Mouse (Mus musculus): Measurements from ENCODE around the gene Pbxip1. TPM values are rescaled to one million over a fixed set of nuclear protein-coding genes. Genes with fewer than 3 reads are reported as not detected.

Pbxip1 gene
- 8.2 and 9.6 TPM in 2 replicates for polyA plus RNA-seq (2014; fragmentation: Nextera tagmentation; extraction: Ambion mirVana)

- Histone ChIP-seq H3K27me3 (ENCODE audit: control insufficient read depth, insufficient read depth, low read length) (no peaks in the 10 kb centered on the region), H3K9ac (replicated peaks; ENCODE audit: low read depth, low read length) (no peak within 1 kb of the TSS), H3K4me1 (ENCODE audit: control insufficient read depth, insufficient read depth, low read length) (peaks cover 7% of the 10 kb centered on the region), H3K4me3 (ENCODE audit: low read depth, low read length) (peak within 1 kb of the TSS; percentile 16), H3K9me3 (ENCODE audit: control insufficient read depth, low read length) (no peaks in the 10 kb centered on the region), H3K4me2 (ENCODE audit: low read depth, low read length) (peak within 1 kb of the TSS; percentile 24), H3K27ac (ENCODE audit: low read depth, low read length) (no peak within 1 kb of the TSS), H3K36me3 (ENCODE audit: control insufficient read depth, insufficient read depth, low read length) (peaks cover 16% of the 10 kb centered on the region)
- 0 out of 2 replicates have a peak, but pooled peaks have one; percentile 41 for ATAC-seq (ENCODE audit: low read depth)
- WGBS = 5% methylated on average over 16 of the region's 16 CpGs
Measured at GRCm38 (mm10) chr3:89436176-89437113, at the start of gene Pbxip1. TSS of gene Pbxip1 (plus strand) at chr3:89436706.

- 81% methylated on average over 11 of the region's 11 CpGs for WGBS
- ATAC-seq (ENCODE audit: low read depth) = no peak
- no peaks in the 10 kb centered on the region for H3K36me3 ChIP-seq (ENCODE audit: control insufficient read depth, insufficient read depth, low read length)
- no peaks in the 10 kb centered on the region for H3K9me3 ChIP-seq (ENCODE audit: control insufficient read depth, low read length)
- H3K4me2 ChIP-seq (ENCODE audit: low read depth, low read length) = no peak overlapping the region
- no peak overlapping the region for H3K9ac ChIP-seq (replicated peaks; ENCODE audit: low read depth, low read length)
- no peak overlapping the region for H3K4me3 ChIP-seq (ENCODE audit: low read depth, low read length)
- H3K27ac ChIP-seq (ENCODE audit: low read depth, low read length) = no peak overlapping the region
- H3K4me1 ChIP-seq (ENCODE audit: control insufficient read depth, insufficient read depth, low read length) = peaks cover 16% of the 10 kb centered on the region; the same call in 1 of the 2 replicates
- H3K27me3 ChIP-seq (ENCODE audit: control insufficient read depth, insufficient read depth, low read length) = 0 out of 2 replicates have a peak, but pooled peaks cover 2% of the 10 kb centered on the region
Measured at GRCm38 (mm10) chr3:89387632-89388031, 48.9 kb upstream of the Pbxip1 start.

GRCm38 (mm10) chr3:89388134-89388881 is 48.2 kb upstream of the Pbxip1 start:
- no peak for ATAC-seq (ENCODE audit: low read depth)
- no peak overlapping the region for H3K4me3 ChIP-seq (ENCODE audit: low read depth, low read length)
- peaks cover 18% of the 10 kb centered on the region for H3K4me1 ChIP-seq (ENCODE audit: control insufficient read depth, insufficient read depth, low read length)
- WGBS = 75% methylated on average over 11 of the region's 11 CpGs
- 0 out of 2 replicates have a peak, but pooled peaks cover 2% of the 10 kb centered on the region for H3K27me3 ChIP-seq (ENCODE audit: control insufficient read depth, insufficient read depth, low read length)
- H3K4me2 ChIP-seq (ENCODE audit: low read depth, low read length) = no peak overlapping the region
- H3K9ac ChIP-seq (replicated peaks; ENCODE audit: low read depth, low read length) = no peak overlapping the region
- no peaks in the 10 kb centered on the region for H3K36me3 ChIP-seq (ENCODE audit: control insufficient read depth, insufficient read depth, low read length)
- no peaks in the 10 kb centered on the region for H3K9me3 ChIP-seq (ENCODE audit: control insufficient read depth, low read length)
- no peak overlapping the region for H3K27ac ChIP-seq (ENCODE audit: low read depth, low read length)

GRCm38 (mm10) chr3:89388901-89389740 is 47.4 kb upstream of the Pbxip1 start:
- Histone ChIP-seq H3K27me3 (ENCODE audit: control insufficient read depth, insufficient read depth, low read length) (0 out of 2 replicates have a peak, but pooled peaks cover 2% of the 10 kb centered on the region), H3K4me2 (ENCODE audit: low read depth, low read length) (no peak overlapping the region), H3K4me1 (ENCODE audit: control insufficient read depth, insufficient read depth, low read length) (peaks cover 18% of the 10 kb centered on the region), H3K9ac (replicated peaks; ENCODE audit: low read depth, low read length) (no peak overlapping the region), H3K27ac (ENCODE audit: low read depth, low read length) (no peak overlapping the region), H3K4me3 (ENCODE audit: low read depth, low read length) (no peak overlapping the region), H3K36me3 (ENCODE audit: control insufficient read depth, insufficient read depth, low read length) (no peaks in the 10 kb centered on the region), H3K9me3 (ENCODE audit: control insufficient read depth, low read length) (no peaks in the 10 kb centered on the region)
- WGBS = 67% methylated on average over 5 of the region's 6 CpGs
- no peak for ATAC-seq (ENCODE audit: low read depth)

- WGBS = 58% methylated on average over 5 of the region's 5 CpGs
- H3K4me1 ChIP-seq (ENCODE audit: control insufficient read depth, insufficient read depth, low read length) = peaks cover 21% of the 10 kb centered on the region
Measured at GRCm38 (mm10) chr3:89390111-89390515, 46.4 kb upstream of the Pbxip1 start.

GRCm38 (mm10) chr3:89390699-89391662 is 45.5 kb upstream of the Pbxip1 start:
- Histone ChIP-seq H3K4me2 (ENCODE audit: low read depth, low read length) (peak overlapping the region; percentile 97), H3K27me3 (ENCODE audit: control insufficient read depth, insufficient read depth, low read length) (peaks cover 5% of the 10 kb centered on the region; the same call in 1 of the 2 replicates), H3K9ac (replicated peaks; ENCODE audit: low read depth, low read length) (peak overlapping the region; percentile 55), H3K36me3 (ENCODE audit: control insufficient read depth, insufficient read depth, low read length) (no peaks in the 10 kb centered on the region), H3K27ac (ENCODE audit: low read depth, low read length) (no peak overlapping the region), H3K4me1 (ENCODE audit: control insufficient read depth, insufficient read depth, low read length) (peaks cover 24% of the 10 kb centered on the region), H3K4me3 (ENCODE audit: low read depth, low read length) (peak overlapping the region; percentile 45), H3K9me3 (ENCODE audit: control insufficient read depth, low read length) (no peaks in the 10 kb centered on the region)
- ATAC-seq (ENCODE audit: low read depth) = no peak
- WGBS = 12% methylated on average over 19 of the region's 19 CpGs

More at GRCm38 (mm10) chr3:89390111-89390515, 46.4 kb upstream of the Pbxip1 start:
- Histone ChIP-seq H3K27ac (ENCODE audit: low read depth, low read length) (no peak overlapping the region), H3K9me3 (ENCODE audit: control insufficient read depth, low read length) (no peaks in the 10 kb centered on the region), H3K27me3 (ENCODE audit: control insufficient read depth, insufficient read depth, low read length) (peaks cover 2% of the 10 kb centered on the region; the same call in 1 of the 2 replicates), H3K4me3 (ENCODE audit: low read depth, low read length) (no peak overlapping the region), H3K36me3 (ENCODE audit: control insufficient read depth, insufficient read depth, low read length) (no peaks in the 10 kb centered on the region), H3K9ac (replicated peaks; ENCODE audit: low read depth, low read length) (no peak overlapping the region), H3K4me2 (ENCODE audit: low read depth, low read length) (no peak overlapping the region)
- no peak for ATAC-seq (ENCODE audit: low read depth)

GRCm38 (mm10) chr3:89391663-89392511 is 44.6 kb upstream of the Pbxip1 start:
- H3K27ac ChIP-seq (ENCODE audit: low read depth, low read length) = no peak overlapping the region
- no peaks in the 10 kb centered on the region for H3K36me3 ChIP-seq (ENCODE audit: control insufficient read depth, insufficient read depth, low read length)
- WGBS = under 1% methylated on average over 51 of the region's 56 CpGs
- no peaks in the 10 kb centered on the region for H3K9me3 ChIP-seq (ENCODE audit: control insufficient read depth, low read length)
- H3K4me1 ChIP-seq (ENCODE audit: control insufficient read depth, insufficient read depth, low read length) = peaks cover 28% of the 10 kb centered on the region
- peak overlapping the region; percentile 45 for H3K4me3 ChIP-seq (ENCODE audit: low read depth, low read length)
- no peak for ATAC-seq (ENCODE audit: low read depth)
- H3K9ac ChIP-seq (replicated peaks; ENCODE audit: low read depth, low read length) = peak overlapping the region; percentile 55
- H3K27me3 ChIP-seq (ENCODE audit: control insufficient read depth, insufficient read depth, low read length) = peaks cover 5% of the 10 kb centered on the region; the same call in 1 of the 2 replicates
- H3K4me2 ChIP-seq (ENCODE audit: low read depth, low read length) = peak overlapping the region; percentile 97

All from neural tube, embryonic 14.5 days (tissue).